Mouse (Mus musculus): ENCODE data around the gene Olfr670. TPM values are rescaled to one million over a fixed set of nuclear protein-coding genes. Genes with fewer than 3 reads are reported as not detected.
"Not testable (repeated sequence)": the region's sequence is repeated elsewhere in the genome, so short reads cannot be mapped to it uniquely, and the experiment has no call there.

Olfr670 gene
- not detected in 2 replicates for polyA plus RNA-seq (2012; rRNA removed)

- TF ChIP-seq CTCF (IDR thresholded peaks at IDR 0.05; ENCODE audit: control insufficient read depth, insufficient read depth, insufficient replicate concordance, low read depth, low read length) (no peak), POLR2A (IDR thresholded peaks at IDR 0.05; ENCODE audit: control insufficient read depth, low read depth, low read length) (no peak)
- H3K27me3 ChIP-seq (ENCODE audit: control insufficient read depth, insufficient read depth, low read length) = no peaks in the 10 kb centered on the region
- no peak within 1 kb of the TSS for H3K4me3 ChIP-seq (ENCODE audit: control insufficient read depth, low read depth, low read length)
- no peak within 1 kb of the TSS for H3K27ac ChIP-seq (ENCODE audit: control insufficient read depth, insufficient read depth, low read depth, low read length)
- no peaks in the 10 kb centered on the region for H3K4me1 ChIP-seq (ENCODE audit: control insufficient read depth, insufficient read depth, low read length)
- H3K36me3 ChIP-seq (ENCODE audit: control insufficient read depth, insufficient read depth, low read length) = no peaks in the 10 kb centered on the region
Measured at GRCm38 (mm10) chr7:104962520-104962919, at the start of gene Olfr670. TSS of gene Olfr670 (minus strand) at chr7:104962620.

GRCm38 (mm10) chr7:105001929-105002328 is 39.5 kb upstream of the Olfr670 start, which contains the start of gene Olfr672:
TSS of gene Olfr672 (minus strand) at chr7:105002029.
- no peaks in the 10 kb centered on the region for H3K4me1 ChIP-seq (ENCODE audit: control insufficient read depth, insufficient read depth, low read length)
- H3K36me3 ChIP-seq (ENCODE audit: control insufficient read depth, insufficient read depth, low read length) = no peaks in the 10 kb centered on the region
- no peak for TF ChIP-seq POLR2A (IDR thresholded peaks at IDR 0.05; ENCODE audit: control insufficient read depth, low read depth, low read length)
- no peak for TF ChIP-seq CTCF (IDR thresholded peaks at IDR 0.05; ENCODE audit: control insufficient read depth, insufficient read depth, insufficient replicate concordance, low read depth, low read length)
- no peak within 1 kb of the TSS for H3K27ac ChIP-seq (ENCODE audit: control insufficient read depth, insufficient read depth, low read depth, low read length)
- no peak within 1 kb of the TSS for H3K4me3 ChIP-seq (ENCODE audit: control insufficient read depth, low read depth, low read length)
- no peaks in the 10 kb centered on the region for H3K27me3 ChIP-seq (ENCODE audit: control insufficient read depth, insufficient read depth, low read length)

GRCm38 (mm10) chr7:104979026-104979425 is 16.6 kb upstream of the Olfr670 start, which contains the start of gene Olfr671:
TSS of gene Olfr671 (minus strand) at chr7:104979126.
- Histone ChIP-seq H3K27me3 (ENCODE audit: control insufficient read depth, insufficient read depth, low read length) (no peaks in the 10 kb centered on the region), H3K4me3 (ENCODE audit: control insufficient read depth, low read depth, low read length) (no peak within 1 kb of the TSS), H3K36me3 (ENCODE audit: control insufficient read depth, insufficient read depth, low read length) (no peaks in the 10 kb centered on the region), H3K4me1 (ENCODE audit: control insufficient read depth, insufficient read depth, low read length) (no peaks in the 10 kb centered on the region), H3K27ac (ENCODE audit: control insufficient read depth, insufficient read depth, low read depth, low read length) (no peak within 1 kb of the TSS)
- no peak for TF ChIP-seq POLR2A (IDR thresholded peaks at IDR 0.05; ENCODE audit: control insufficient read depth, low read depth, low read length)
- no peak for TF ChIP-seq CTCF (IDR thresholded peaks at IDR 0.05; ENCODE audit: control insufficient read depth, insufficient read depth, insufficient replicate concordance, low read depth, low read length)

GRCm38 (mm10) chr7:104972507-104972906 is 10.1 kb upstream of the Olfr670 start:
- not testable (repeated sequence) for H3K27me3 ChIP-seq (ENCODE audit: control insufficient read depth, insufficient read depth, low read length); H3K27ac ChIP-seq (ENCODE audit: control insufficient read depth, insufficient read depth, low read depth, low read length); H3K4me3 ChIP-seq (ENCODE audit: control insufficient read depth, low read depth, low read length); H3K36me3 ChIP-seq (ENCODE audit: control insufficient read depth, insufficient read depth, low read length); H3K4me1 ChIP-seq (ENCODE audit: control insufficient read depth, insufficient read depth, low read length)

GRCm38 (mm10) chr7:104950234-104950633 is 12.2 kb downstream of the Olfr670 start:
- H3K36me3 ChIP-seq (ENCODE audit: control insufficient read depth, insufficient read depth, low read length); H3K27ac ChIP-seq (ENCODE audit: control insufficient read depth, insufficient read depth, low read depth, low read length); H3K4me3 ChIP-seq (ENCODE audit: control insufficient read depth, low read depth, low read length); H3K27me3 ChIP-seq (ENCODE audit: control insufficient read depth, insufficient read depth, low read length); H3K4me1 ChIP-seq (ENCODE audit: control insufficient read depth, insufficient read depth, low read length): not testable (repeated sequence)

- Histone ChIP-seq H3K4me1 (ENCODE audit: control insufficient read depth, insufficient read depth, low read length) (no peaks in the 10 kb centered on the region), H3K4me3 (ENCODE audit: control insufficient read depth, low read depth, low read length) (no peak within 1 kb of the TSS), H3K27ac (ENCODE audit: control insufficient read depth, insufficient read depth, low read depth, low read length) (no peak within 1 kb of the TSS), H3K27me3 (ENCODE audit: control insufficient read depth, insufficient read depth, low read length) (no peaks in the 10 kb centered on the region), H3K36me3 (ENCODE audit: control insufficient read depth, insufficient read depth, low read length) (no peaks in the 10 kb centered on the region)
- TF ChIP-seq CTCF (IDR thresholded peaks at IDR 0.05; ENCODE audit: control insufficient read depth, insufficient read depth, insufficient replicate concordance, low read depth, low read length) = no peak
Measured at GRCm38 (mm10) chr7:104933940-104934339, 28.5 kb downstream of the Olfr670 start, which contains the start of gene Olfr669. TSS of gene Olfr669 (plus strand) at chr7:104934240.

- no peaks in the 10 kb centered on the region for H3K27me3 ChIP-seq (ENCODE audit: control insufficient read depth, insufficient read depth, low read length)
- no peak within 1 kb of the TSS for H3K4me3 ChIP-seq (ENCODE audit: control insufficient read depth, low read depth, low read length)
- TF ChIP-seq CTCF (IDR thresholded peaks at IDR 0.05; ENCODE audit: control insufficient read depth, insufficient read depth, insufficient replicate concordance, low read depth, low read length) (no peak), POLR2A (IDR thresholded peaks at IDR 0.05; ENCODE audit: control insufficient read depth, low read depth, low read length) (no peak)
- no peaks in the 10 kb centered on the region for H3K4me1 ChIP-seq (ENCODE audit: control insufficient read depth, insufficient read depth, low read length)
- no peak within 1 kb of the TSS for H3K27ac ChIP-seq (ENCODE audit: control insufficient read depth, insufficient read depth, low read depth, low read length)
- H3K36me3 ChIP-seq (ENCODE audit: control insufficient read depth, insufficient read depth, low read length) = no peaks in the 10 kb centered on the region
Measured at GRCm38 (mm10) chr7:104927957-104928356, 34.5 kb downstream of the Olfr670 start, which contains the start of gene Olfr668. TSS of gene Olfr668 (minus strand) at chr7:104928057.

GRCm38 (mm10) chr7:104921382-104921781 is 41.0 kb downstream of the Olfr670 start, which contains the start of gene Olfr667:
TSS of gene Olfr667 (minus strand) at chr7:104921482.
- H3K27me3 ChIP-seq (ENCODE audit: control insufficient read depth, insufficient read depth, low read length) = no peaks in the 10 kb centered on the region
- H3K36me3 ChIP-seq (ENCODE audit: control insufficient read depth, insufficient read depth, low read length) = no peaks in the 10 kb centered on the region
- no peaks in the 10 kb centered on the region for H3K4me1 ChIP-seq (ENCODE audit: control insufficient read depth, insufficient read depth, low read length)
- no peak within 1 kb of the TSS for H3K27ac ChIP-seq (ENCODE audit: control insufficient read depth, insufficient read depth, low read depth, low read length)
- H3K4me3 ChIP-seq (ENCODE audit: control insufficient read depth, low read depth, low read length) = no peak within 1 kb of the TSS
- TF ChIP-seq POLR2A (IDR thresholded peaks at IDR 0.05; ENCODE audit: control insufficient read depth, low read depth, low read length) = no peak
- TF ChIP-seq CTCF (IDR thresholded peaks at IDR 0.05; ENCODE audit: control insufficient read depth, insufficient read depth, insufficient replicate concordance, low read depth, low read length) = no peak

Other genes with a start within 250 kb of the Olfr670 start
- not detected in 2 replicates for gene Usp17le, start 185.2 kb downstream of the Olfr670 start, polyA plus RNA-seq (2012; rRNA removed)
- not detected in 2 replicates for gene Usp17lb, start 120.0 kb downstream of the Olfr670 start, polyA plus RNA-seq (2012; rRNA removed)
- gene Usp17la, start 105.6 kb downstream of the Olfr670 start, polyA plus RNA-seq (2012; rRNA removed) = not detected in 2 replicates
- gene Olfr665, start 84.6 kb downstream of the Olfr670 start, polyA plus RNA-seq (2012; rRNA removed) = not detected in 2 replicates
- not detected in 2 replicates for gene Olfr666, start 66.7 kb downstream of the Olfr670 start, polyA plus RNA-seq (2012; rRNA removed)
- not detected in 2 replicates for gene Olfr667, start 41.1 kb downstream of the Olfr670 start, polyA plus RNA-seq (2012; rRNA removed)
- gene Olfr668, start 34.6 kb downstream of the Olfr670 start, polyA plus RNA-seq (2012; rRNA removed) = not detected in 2 replicates
- not detected in 2 replicates for gene Olfr669, start 28.4 kb downstream of the Olfr670 start, polyA plus RNA-seq (2012; rRNA removed)
- gene Olfr671, start 16.5 kb upstream of the Olfr670 start, polyA plus RNA-seq (2012; rRNA removed) = not detected in 2 replicates
- not detected in 2 replicates for gene Olfr672, start 39.4 kb upstream of the Olfr670 start, polyA plus RNA-seq (2012; rRNA removed)
- gene Olfr675, start 65.8 kb upstream of the Olfr670 start, polyA plus RNA-seq (2012; rRNA removed) = not detected in 2 replicates
- not detected in 2 replicates for gene Olfr676, start 70.1 kb upstream of the Olfr670 start, polyA plus RNA-seq (2012; rRNA removed)
- not detected in 2 replicates for gene Olfr677, start 88.8 kb upstream of the Olfr670 start, polyA plus RNA-seq (2012; rRNA removed)
- gene Olfr678, start 101.9 kb upstream of the Olfr670 start, polyA plus RNA-seq (2012; rRNA removed) = not detected in 2 replicates
- gene Olfr679, start 118.6 kb upstream of the Olfr670 start, polyA plus RNA-seq (2012; rRNA removed) = not detected in 2 replicates
- gene Olfr680-ps1, start 130.2 kb upstream of the Olfr670 start, polyA plus RNA-seq (2012; rRNA removed) = not detected in 2 replicates
- gene Olfr681, start 154.2 kb upstream of the Olfr670 start, polyA plus RNA-seq (2012; rRNA removed) = not detected in 2 replicates
- not detected in 2 replicates for gene Olfr683, start 184.4 kb upstream of the Olfr670 start, polyA plus RNA-seq (2012; rRNA removed)
- not detected in 2 replicates for gene Olfr684, start 201.0 kb upstream of the Olfr670 start, polyA plus RNA-seq (2012; rRNA removed)
- not detected in 2 replicates for gene Olfr685, start 223.4 kb upstream of the Olfr670 start, polyA plus RNA-seq (2012; rRNA removed)
- not detected in 2 replicates for gene Olfr686, start 244.9 kb upstream of the Olfr670 start, polyA plus RNA-seq (2012; rRNA removed)

All from testis, adult 2 months (tissue).